Mouse (Mus musculus): ENCODE results near the gene Ddx39.

GRCm38 (mm10) chr8:83771791-83772190, 56.8 kb downstream of the Ddx39 start:
- TF ChIP-seq CTCF (IDR thresholded peaks at IDR 0.05; ENCODE audit: low read depth): no peak
- no peak for TF ChIP-seq EP300 (IDR thresholded peaks at IDR 0.05; ENCODE audit: low read depth)
